Mouse (Mus musculus): ENCODE measurements around the gene Proz.

GRCm38 (mm10) chr8:13050550-13050949 lies 10.2 kb upstream of the Proz start:
- no peak for TF ChIP-seq CTCF (IDR thresholded peaks at IDR 0.05; ENCODE audit: insufficient read depth, low read length)
- TF ChIP-seq POLR2A (IDR thresholded peaks at IDR 0.05; ENCODE audit: borderline replicate concordance, extremely low read depth, low read depth, low read length), result no peak
